Mouse (Mus musculus): ENCODE measurements around the gene Mylk. TPM values are rescaled to one million over a fixed set of nuclear protein-coding genes. Genes with fewer than 3 reads are reported as not detected.
A peak's percentile ranks its signal among the peaks of the same experiment; 100 is the strongest.
"Not testable (repeated sequence)": the region's sequence is repeated elsewhere in the genome, so short reads cannot be mapped to it uniquely, and the experiment has no call there.

Gene Mylk
- total RNA-seq (2021), result 10 to 100 TPM; 46.5 to 48.0 TPM
- long read RNA-seq, experiment 1, transcript Mylk-203 (3 exons, 1,620 nt), result major isoform, 5 of 42 reads
- long read RNA-seq, experiment 1, partial matches to known transcripts, result 15 of 42 reads
- long read RNA-seq, experiment 1, other reads (novel, unspliced or antisense), result 22 of 42 reads
- long read RNA-seq, experiment 2, partial matches to known transcripts, result 0 of 6 reads
- long read RNA-seq, experiment 2, other reads (novel, unspliced or antisense), result 5 of 6 reads

- DNase-seq, result peak; percentile 94
Observed at GRCm38 (mm10) chr16:34745065-34745585, at the start of gene Mylk. TSS of gene Mylk (plus strand) at chr16:34745210.

GRCm38 (mm10) chr16:34698721-34699120 lies 46.3 kb upstream of the Mylk start:
- not testable (repeated sequence) for DNase-seq

- DNase-seq, result peak; percentile 82
Observed at GRCm38 (mm10) chr16:34700165-34700827, 44.7 kb upstream of the Mylk start.

DNA sequence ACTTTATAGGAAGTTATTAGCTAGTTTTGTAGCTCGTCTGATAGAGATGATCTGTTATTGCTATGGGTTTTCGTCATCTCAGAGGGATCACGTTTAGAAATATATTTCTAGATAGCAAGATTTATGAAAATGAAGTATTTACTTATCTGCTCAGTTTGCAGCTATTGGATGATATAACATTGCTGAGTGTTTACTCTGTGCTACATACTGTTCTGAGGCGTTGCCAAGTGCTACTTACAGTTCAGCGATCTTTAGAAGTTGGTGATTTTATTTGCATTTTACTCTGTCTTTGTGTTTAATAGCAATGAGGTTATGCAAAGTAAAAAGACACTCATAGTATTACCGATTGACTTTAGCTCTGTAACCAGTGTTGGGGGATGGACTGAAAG lies 44.2 kb upstream of the Mylk start:
- DNase-seq, result no peak

DNA sequence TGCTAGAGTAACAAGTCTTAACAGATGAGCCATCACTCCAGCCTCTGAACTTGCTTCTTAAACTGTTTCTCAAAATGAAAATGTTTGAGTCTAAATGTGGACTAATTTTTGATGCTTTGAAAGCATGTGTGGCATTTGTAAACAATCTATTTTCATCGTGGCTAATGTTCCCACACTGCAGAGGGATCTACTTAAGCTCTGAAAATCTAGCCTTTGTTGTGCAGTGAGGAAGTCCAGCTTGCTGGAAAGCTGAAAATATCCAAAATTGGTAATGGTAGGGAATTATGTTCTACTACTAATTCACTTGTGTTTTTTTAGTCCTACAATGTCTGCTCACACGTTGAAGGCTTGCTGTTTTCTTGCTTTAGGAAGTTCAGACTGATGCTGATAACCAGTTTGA lies 39.0 kb upstream of the Mylk start:
- DNase-seq, result no peak

GRCm38 (mm10) chr16:34706487-34706946 lies 38.5 kb upstream of the Mylk start:
- no peak for DNase-seq

DNA sequence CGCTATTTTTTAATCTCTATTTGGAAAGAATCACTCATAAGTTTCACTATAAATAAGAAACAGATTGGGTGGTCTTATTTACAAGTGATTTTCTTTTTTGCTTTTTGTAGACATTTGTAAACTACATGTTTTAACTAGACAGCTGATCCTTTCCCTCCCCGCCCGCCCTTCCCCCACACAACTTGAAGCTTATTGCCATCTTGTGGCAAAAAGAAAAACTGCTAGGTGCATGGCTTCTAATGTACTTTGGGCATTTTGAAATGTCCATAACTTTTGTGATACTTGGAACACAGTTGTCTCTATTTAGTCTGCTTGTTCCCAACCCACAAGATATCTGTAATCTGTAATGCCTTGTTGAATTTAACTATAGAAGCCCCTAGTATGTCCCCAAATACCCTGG lies 33.5 kb upstream of the Mylk start:
- no peak for DNase-seq

GRCm38 (mm10) chr16:34725156-34725555 lies 19.9 kb upstream of the Mylk start:
- DNase-seq, result no peak

GRCm38 (mm10) chr16:34728610-34729009 lies 16.4 kb upstream of the Mylk start:
- DNase-seq, result not testable (repeated sequence)

- no peak for DNase-seq
Observed at GRCm38 (mm10) chr16:34729371-34729770, 15.6 kb upstream of the Mylk start.

GRCm38 (mm10) chr16:34738656-34739233 lies 6.3 kb upstream of the Mylk start:
- DNase-seq, result no peak

- DNase-seq, result no peak
Observed at GRCm38 (mm10) chr16:34742930-34743329, 2.1 kb upstream of the Mylk start.

DNA sequence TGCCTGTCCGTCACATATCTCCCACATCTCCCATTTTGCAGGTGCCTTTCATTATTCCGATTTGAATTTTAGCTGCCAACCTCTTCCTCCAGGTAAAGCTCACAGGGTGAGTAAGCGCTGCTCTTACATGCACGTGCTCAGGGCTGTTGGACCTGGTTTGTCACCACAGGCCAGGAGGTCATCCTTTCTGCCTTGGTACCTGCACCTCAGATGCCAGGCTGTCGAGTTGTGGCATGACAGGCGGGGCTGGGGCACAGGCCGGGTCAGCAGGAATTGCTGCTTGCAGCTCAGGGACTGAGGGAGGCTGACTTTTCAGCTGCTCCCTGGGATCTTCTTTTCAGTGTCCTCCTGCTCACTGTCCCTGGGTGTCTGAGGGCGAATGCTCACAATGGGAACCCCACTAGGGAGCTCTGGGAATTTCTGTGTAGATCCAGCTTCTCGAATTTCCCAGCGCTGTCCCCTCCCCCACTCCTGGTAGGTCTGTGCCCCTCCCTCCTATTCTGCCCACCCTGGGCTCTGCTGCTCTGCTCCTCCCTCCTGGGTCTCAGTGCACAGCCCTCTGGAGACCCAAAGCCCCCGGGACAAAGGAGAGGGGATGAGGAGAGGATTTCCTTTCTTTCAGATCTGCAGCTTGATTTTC lies 3.2 kb downstream of the Mylk start:
- no peak for DNase-seq

- DNase-seq, result no peak
Observed at GRCm38 (mm10) chr16:34749536-34749935, 4.5 kb downstream of the Mylk start.

DNA sequence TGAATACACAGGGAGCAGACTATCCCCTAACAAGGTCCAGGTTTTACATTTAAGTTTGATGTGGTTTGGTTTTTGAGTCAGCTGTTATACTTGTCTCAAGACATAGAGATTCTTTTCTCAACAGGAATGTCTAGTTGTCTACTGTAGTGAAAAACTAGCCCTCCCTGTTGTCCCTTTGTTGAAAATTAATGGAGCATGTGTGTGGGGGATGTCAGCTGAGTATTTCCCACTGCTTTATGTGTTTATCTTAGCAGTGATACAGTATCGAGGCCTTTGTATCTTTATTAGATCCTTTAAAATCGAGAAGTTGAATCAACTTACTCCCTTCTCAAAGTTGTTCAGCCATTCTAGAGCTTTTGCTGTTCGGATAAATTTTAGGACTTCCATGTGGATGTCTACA lies 7.0 kb downstream of the Mylk start:
- DNase-seq, result no peak

- no peak for DNase-seq
Observed at GRCm38 (mm10) chr16:34752977-34753376, 8.0 kb downstream of the Mylk start.

DNA sequence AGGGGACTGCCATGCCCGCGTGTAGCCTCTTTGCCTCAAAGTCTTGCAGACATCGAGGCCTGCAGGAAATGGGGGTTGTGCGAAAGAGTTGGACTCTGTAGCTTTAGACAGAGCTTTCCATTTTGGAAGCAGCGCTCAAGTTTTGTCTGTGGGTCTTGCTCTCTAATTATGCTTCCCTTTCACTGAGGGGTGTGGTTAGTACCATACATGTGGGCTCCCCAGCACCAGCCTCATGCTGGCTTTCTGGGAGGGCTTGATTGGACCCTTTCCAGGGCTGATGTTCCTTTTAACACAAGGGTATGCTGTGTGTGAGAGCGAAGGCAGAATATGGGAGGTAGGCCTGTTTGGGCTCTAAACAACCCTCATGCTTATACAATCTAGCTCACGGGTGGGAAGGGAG lies 12.0 kb downstream of the Mylk start:
- DNase-seq, result no peak

DNA sequence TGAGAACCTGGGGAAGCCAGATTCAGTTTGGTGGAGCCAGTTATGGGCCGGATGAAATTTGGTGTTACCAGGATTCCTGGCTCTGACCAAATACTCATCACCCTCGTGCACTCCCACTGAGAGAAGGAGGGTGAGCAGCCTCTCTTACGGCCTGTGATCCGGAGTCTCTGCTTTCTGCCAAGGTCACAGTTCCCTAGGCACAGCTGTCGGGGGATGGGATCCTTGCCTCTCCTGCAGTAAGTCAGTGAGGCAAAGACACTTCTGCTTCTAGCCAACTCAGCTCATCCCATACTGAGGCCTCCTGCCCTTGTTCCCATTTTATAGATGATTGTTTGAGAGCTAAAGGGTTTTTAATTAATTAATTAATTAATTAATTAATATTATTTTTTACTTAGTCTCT lies 13.2 kb downstream of the Mylk start:
- DNase-seq, result no peak

DNA sequence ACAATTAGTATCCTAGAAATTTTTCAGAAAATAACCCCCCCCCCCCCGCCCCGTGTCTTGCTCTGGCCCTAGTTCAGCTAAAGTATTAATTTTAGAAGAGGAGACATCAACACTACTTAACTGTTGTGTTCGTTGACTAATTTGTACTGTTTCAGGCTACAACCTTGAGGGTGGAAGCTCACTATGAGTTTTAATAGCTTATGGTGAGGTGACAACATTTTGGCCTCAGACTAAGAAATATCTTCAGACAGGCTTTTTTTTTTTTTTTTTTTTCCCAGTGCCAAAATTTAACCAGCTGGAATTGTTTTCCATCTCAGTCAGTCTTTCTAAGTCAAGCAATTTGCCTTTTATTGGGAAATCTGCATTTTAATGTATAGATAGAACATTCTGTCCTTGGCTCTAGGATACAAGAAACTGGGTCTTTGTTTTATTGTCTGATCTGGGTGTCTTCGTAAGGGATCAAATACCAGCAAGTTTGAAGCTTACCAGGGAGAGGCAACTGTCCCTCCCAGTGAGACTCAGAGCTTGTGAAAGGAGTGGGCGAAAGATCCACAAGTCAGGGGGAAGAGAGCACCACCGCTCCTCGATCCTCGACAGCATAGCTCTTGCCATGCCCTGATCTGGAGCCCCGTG lies 19.1 kb downstream of the Mylk start:
- no peak for DNase-seq

- no peak for DNase-seq
Observed at GRCm38 (mm10) chr16:34765666-34766065, 20.7 kb downstream of the Mylk start.

DNA sequence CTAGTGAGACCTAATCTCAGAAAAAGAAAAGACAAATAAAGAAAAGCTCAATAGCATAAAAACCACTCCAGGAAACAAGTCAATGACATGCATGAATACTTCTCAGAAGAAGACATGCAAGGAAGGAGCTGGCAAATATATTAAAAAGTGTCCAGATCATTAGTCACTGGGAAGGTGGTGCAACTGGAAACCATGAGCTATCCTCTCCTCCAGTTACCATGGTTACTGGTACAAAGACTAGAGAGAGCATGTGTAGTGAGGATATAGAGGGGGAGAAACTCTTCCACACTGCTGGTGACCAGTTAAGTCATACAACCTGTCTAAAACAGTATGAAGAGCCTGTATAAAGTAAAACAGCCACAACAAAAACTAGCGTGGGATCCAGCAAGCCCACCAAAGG lies 21.2 kb downstream of the Mylk start:
- no peak for DNase-seq

- no peak for DNase-seq
Observed at GRCm38 (mm10) chr16:34767443-34767842, 22.4 kb downstream of the Mylk start.
